Mouse (Mus musculus): Measurements from ENCODE around the gene Nfia.

GRCm38 (mm10) chr4:97912155-97912554 lies 139.6 kb downstream of the Nfia start:
- TF ChIP-seq POU5F1 (IDR thresholded peaks at IDR 0.05; ENCODE audit: borderline replicate concordance, low read length) (no peak), CTCF (conservative IDR thresholded peaks at IDR 0.05; ENCODE audit: low read length) (no peak), NANOG (IDR thresholded peaks at IDR 0.05; ENCODE audit: borderline replicate concordance, low read length) (no peak)
